Mouse (Mus musculus): ENCODE measurements around the gene Psmb7.

Gene Psmb7

DNA sequence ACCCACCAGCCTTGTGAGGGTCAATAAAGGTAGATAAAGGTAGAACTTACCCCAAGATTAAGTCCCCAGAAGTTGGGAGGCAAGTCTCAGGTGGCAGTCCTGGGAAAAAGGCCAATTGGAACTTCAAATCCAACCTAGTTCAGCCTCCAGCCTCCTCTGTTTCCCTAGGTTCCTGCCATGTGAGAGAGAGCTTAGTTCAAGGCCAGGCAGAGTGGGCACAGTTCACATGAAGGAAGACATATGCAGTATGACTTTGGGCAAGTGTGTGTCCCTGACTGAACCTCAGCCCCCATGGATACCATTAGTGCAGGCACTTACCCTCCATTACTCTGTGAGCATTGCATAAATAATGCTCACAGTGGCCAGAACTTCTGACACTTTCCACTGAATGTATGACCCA lies 98.2 kb downstream of the Psmb7 start:
- no peak for DNase-seq (ENCODE audit: low spot score in 2 of 2)

DNA sequence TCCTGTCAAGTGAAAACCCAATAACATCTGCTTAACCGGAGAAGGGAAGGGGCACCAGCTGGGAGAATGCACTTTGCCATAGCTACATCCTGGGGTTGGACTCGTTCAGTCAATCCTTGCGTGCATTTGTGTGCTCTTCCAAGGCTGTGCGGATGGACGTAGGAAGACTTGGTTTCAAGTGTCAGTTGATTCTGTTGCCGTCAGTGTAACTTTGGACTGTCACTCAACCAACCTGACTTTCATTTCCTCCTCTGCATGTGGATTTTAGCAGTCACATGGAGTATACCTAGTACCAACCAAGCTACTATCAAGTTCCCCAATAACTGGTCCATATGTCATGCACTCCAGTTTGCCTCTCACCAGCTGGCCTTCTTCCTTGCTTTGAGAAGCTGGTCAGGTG lies 98.9 kb downstream of the Psmb7 start:
- no peak for DNase-seq (ENCODE audit: low spot score in 2 of 2)

DNA sequence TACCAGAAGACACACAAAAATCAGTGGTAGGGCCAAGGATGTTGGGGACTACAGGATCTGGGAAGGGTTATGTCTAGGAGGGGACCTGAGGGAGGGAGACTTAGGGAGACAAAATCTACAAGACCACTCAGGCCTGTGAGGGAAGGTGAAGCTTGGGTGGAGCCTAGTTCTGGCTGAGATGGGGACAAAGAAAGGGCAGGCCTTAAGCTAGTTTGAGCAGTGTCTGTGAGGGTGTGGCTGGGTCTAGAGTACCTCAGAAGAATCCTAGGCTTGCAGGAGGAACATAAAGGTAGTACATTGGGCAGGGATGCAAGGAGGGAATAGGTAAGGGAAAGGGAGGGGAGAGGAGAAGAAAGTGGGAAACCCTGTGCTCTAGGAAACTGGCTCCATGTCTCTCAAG lies 99.5 kb downstream of the Psmb7 start:
- no peak for DNase-seq (ENCODE audit: low spot score in 2 of 2)

DNA sequence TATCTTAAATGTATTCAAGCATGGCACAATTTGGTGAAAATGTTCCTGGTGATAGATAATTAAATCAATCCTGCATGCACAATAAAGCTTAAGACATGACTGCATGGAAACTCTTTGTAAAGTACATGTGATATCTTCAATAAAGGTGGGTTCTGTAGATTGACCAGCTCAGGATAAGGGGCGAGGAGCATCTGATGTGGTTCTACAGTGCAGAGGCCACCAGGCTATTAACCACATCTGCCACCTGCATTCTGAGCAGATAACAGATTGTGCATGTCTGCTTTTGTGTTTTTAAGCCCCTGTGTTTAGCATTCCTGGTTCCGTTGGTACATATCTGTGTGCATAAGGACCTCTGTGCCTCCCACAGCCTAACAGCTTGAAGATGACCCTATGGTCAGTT lies 100.7 kb downstream of the Psmb7 start:
- no peak for DNase-seq (ENCODE audit: low spot score in 2 of 2)

DNA sequence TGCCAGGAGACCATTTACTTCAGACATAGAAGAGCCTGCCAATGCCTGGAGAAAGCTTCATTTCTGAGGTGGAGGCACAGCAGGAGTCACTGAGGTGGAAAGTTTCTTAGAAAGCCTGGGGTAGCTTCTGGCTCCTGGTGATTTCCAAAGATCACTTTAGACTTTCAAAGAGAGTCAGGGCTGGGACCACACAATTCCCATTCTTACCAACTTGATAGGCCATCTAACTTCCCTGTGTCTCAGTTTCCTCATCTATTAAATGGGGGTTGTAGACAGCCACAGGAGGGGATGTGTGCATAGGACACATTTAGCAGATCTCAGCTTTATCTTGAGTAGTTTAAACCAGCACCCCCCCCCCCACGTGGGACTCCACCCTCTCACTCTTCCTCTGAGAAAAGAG lies 101.5 kb downstream of the Psmb7 start:
- DNase-seq (ENCODE audit: low spot score in 2 of 2): no peak

DNA sequence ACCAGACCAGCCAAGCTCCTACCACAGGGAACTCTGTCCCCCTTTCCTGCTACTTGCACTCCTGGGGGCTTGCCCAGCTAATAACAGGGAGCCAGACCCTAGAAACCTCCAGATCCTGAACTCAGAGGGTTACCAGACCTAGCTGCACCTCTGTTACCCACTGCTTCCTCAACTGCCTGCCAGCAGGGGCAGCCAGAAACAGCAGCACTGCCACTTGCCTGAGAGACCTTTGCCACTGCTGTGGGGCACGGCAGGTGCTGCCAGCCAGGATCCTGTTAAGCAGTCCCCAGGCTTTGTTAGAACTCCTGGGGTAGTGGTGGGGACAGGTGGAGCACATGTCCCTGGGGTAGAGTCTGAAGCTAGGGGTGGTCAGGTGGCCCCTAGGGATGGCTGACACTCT lies 102.3 kb downstream of the Psmb7 start:
- no peak for DNase-seq (ENCODE audit: low spot score in 2 of 2)

DNA sequence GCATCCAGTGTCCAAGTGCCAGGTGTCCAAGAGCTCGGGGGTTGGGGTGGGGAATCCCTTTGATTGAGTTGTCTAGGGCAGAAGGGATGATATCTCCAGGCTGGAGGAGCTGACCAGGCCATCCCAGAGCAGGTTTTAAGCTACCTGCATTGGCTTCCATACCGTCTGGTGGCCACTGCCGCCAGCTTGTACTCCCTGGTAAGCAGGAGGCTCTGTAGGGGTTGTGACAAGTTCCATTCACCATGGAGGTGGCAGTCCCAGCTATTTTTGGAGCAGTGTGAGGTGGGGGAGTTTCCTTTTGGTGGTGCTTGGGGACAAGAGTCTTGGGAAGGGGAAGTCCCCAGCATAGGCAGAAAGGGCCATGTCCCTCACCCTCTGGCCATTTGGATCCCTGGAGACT lies 102.8 kb downstream of the Psmb7 start:
- no peak for DNase-seq (ENCODE audit: low spot score in 2 of 2)

DNA sequence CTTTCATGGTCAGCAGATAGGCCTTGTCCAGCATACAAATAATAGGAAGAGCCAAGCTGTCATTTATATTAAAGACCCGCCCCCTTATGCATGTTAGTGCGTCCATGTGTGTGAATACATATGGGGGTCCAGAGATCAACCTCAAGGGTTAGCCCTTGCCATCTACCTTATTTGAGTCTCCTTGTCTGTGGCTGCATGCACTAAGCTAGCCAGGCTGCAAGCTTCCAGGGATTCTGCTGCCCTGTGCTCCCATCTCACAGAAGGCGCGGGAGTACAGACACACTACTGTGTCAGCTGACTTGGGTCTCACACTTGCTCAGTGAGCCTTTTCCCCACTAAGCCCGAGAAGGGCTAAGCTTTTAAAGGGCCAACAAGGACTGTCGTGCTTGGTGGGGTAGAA lies 103.2 kb downstream of the Psmb7 start:
- DNase-seq (ENCODE audit: low spot score in 2 of 2): no peak

DNA sequence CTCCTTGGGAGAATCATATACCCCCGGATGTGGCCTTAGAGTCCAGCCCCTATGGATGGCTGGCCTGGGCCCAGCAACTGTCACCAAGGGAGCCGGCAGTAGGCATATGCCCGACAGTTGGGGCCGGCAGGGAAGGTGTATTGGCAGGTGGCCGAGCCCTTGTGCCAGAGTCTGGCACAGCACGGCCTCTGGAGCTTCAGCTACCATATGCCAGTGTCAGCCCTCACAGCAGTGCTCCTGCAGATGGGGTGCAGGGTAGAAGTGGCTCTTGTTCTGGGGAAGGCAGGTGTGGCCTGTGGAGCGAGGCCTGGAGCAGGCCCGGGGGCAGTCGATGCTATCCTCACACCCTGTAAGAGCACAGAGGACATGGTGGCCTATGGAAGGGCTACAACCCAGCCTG lies 104.2 kb downstream of the Psmb7 start:
- no peak for DNase-seq (ENCODE audit: low spot score in 2 of 2)

Data from right cerebral cortex, postnatal 36 days (tissue).